Mouse (Mus musculus): ENCODE results near the gene Pold4. TPM values are rescaled to one million over a fixed set of nuclear protein-coding genes. Genes with fewer than 3 reads are reported as not detected.

Gene Pold4
- polyA plus RNA-seq, 1 experiment from 2014 or later: 87.8 TPM

DNA sequence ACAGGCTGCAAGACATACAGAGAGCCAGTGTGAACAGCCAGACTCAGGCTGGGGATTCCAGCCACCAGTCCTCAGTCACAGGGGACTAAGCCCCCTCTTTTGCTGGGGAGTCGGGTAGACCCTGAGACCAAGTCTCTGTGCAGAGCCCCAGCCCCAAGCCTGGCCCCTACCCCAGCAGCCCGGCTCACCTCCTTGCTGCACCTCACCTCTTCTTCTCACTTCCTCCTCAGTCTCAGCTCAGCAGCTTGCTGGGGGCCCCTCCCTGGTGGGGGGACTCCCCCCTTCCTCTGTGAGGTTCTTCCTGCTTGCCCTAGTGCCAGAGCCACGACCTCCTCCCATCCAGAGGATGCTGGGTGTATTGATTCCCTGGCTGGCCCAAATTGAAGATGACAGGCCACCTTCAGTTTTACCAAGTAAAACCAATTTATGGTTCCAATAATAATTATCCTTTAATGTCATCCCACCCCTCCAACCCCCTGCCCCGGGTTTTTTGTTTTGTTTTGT is 40.8 kb upstream of the Pold4 start, which contains the start of gene Tbc1d10c:
Gene Tbc1d10c, minus strand, starts transcription at position 454 of the 504 bp plus-strand sequence.
- 41% methylated on average over 4 of the region's 4 CpGs for WGBS
- no peak for ATAC-seq
- TF ChIP-seq CTCF (IDR thresholded peaks at IDR 0.05; ENCODE audit: low read depth): no peak

DNA sequence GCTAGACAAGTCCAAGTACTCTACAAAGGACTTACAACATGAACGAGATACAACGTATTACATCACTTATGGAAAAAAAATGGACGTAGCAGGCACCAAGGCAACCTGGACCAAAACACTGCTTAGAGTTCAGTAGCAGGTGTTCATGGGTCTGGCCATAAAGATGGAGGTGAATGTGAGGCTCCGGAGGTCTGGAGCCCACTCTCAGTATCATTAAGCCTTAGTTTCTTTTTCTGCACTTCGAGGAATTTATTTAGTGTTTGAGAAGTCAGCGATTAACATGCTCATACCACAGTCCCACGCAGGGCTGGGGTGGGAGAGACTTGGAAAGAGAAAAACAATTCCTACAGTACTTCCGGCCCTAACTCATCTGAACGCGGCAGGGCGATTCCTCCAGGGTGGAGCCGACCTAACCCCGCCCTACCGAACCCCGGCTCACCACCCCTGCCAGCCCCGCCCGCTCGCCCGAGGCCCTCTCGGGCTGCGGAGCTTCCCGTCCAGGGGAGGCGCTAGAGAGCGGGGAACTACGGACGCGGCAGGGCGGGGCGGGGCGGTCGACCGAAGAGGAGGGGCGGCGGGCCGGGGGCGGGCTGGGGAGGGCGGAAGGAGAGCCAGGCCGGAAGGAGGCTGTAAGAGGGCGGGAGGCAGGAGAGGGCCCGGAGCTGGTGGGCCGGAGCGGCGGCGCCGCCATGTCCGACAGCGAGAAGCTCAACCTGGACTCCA is 40.0 kb upstream of the Pold4 start, which contains the start of gene Ppp1ca:
Gene Ppp1ca, plus strand, starts transcription at position 538 of the 723 bp plus-strand sequence.
- Histone ChIP-seq H3K36me3 (ENCODE audit: control insufficient read depth, insufficient read depth) (peaks cover 28% of the 10 kb centered on the region), H3K9ac (ENCODE audit: low read depth, low read length) (peak within 1 kb of the TSS; percentile 92), H3K4me1 (replicated peaks; ENCODE audit: control insufficient read depth, insufficient read depth, low read length) (peaks cover 9% of the 10 kb centered on the region), H3K27me3 (replicated peaks; ENCODE audit: control insufficient read depth, insufficient read depth, low read length) (no peaks in the 10 kb centered on the region), H3K4me3 (ENCODE audit: low read depth, low read length) (peak within 1 kb of the TSS; percentile 93), H3K27ac (ENCODE audit: low read depth, low read length) (peak within 1 kb of the TSS; percentile 94), H3K4me2 (replicated peaks; ENCODE audit: low read depth) (peak within 1 kb of the TSS; percentile 75), H3K9me3 (ENCODE audit: control insufficient read depth) (no peaks in the 10 kb centered on the region)
- peak; percentile 93 for ATAC-seq
- TF ChIP-seq CTCF (IDR thresholded peaks at IDR 0.05; ENCODE audit: low read depth): peak; percentile 85
- WGBS: under 1% methylated on average over 46 of the region's 47 CpGs

More for the DNA sequence above, 40.8 kb upstream of the Pold4 start, which contains the start of gene Tbc1d10c:
- no peaks in the 10 kb centered on the region for H3K27me3 ChIP-seq (replicated peaks; ENCODE audit: control insufficient read depth, insufficient read depth, low read length)
- H3K4me3 ChIP-seq (ENCODE audit: low read depth, low read length): peak within 1 kb of the TSS; percentile 93
- H3K9me3 ChIP-seq (ENCODE audit: control insufficient read depth): no peaks in the 10 kb centered on the region
- peaks cover 22% of the 10 kb centered on the region for H3K36me3 ChIP-seq (ENCODE audit: control insufficient read depth, insufficient read depth)
- peak within 1 kb of the TSS; percentile 92 for H3K9ac ChIP-seq (ENCODE audit: low read depth, low read length)
- H3K4me2 ChIP-seq (replicated peaks; ENCODE audit: low read depth): peak within 1 kb of the TSS; percentile 75
- H3K27ac ChIP-seq (ENCODE audit: low read depth, low read length): peak within 1 kb of the TSS; percentile 94
- peaks cover 9% of the 10 kb centered on the region for H3K4me1 ChIP-seq (replicated peaks; ENCODE audit: control insufficient read depth, insufficient read depth, low read length)

DNA sequence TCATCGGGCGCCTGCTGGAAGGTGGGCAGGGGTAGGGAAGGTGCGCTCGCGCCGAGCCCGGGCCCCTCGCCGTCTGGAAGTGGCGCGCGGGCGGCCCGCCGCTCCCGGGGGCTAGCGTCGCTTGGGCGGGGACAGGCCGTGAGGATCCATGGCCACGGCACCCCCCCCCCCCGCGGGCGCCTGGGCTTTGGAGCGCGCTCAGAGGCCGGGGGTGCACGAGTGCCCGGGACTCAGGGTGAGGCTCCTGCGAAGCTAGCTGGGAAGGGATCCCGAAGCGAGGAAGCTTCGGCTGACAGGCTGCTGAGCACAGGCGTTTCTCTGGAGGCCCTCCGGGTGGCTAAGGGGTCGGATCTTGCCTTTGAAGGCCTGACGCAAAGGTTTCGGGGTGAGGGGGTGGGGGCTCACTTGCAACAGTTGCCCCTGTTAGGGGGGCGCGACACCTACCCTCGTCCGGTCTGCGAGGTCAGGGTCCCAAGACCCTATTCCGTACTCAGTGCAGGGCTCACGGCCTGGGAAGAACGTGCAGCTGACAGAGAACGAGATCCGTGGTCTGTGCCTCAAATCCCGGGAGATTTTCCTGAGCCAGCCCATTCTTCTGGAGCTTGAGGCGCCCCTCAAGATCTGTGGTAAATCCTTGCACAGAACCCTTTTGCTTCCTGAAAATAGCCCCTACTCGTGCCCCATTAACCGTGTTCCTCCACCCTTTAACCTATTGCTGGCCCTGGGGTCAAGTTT is 39.3 kb upstream of the Pold4 start:
- H3K4me1 ChIP-seq (replicated peaks; ENCODE audit: control insufficient read depth, insufficient read depth, low read length): peaks cover 9% of the 10 kb centered on the region
- H3K4me3 ChIP-seq (ENCODE audit: low read depth, low read length): peak overlapping the region; percentile 93
- no peak for TF ChIP-seq CTCF (IDR thresholded peaks at IDR 0.05; ENCODE audit: low read depth)
- peak overlapping the region; percentile 92 for H3K9ac ChIP-seq (ENCODE audit: low read depth, low read length)
- ATAC-seq: peak; percentile 37
- peaks cover 35% of the 10 kb centered on the region for H3K36me3 ChIP-seq (ENCODE audit: control insufficient read depth, insufficient read depth)
- peak overlapping the region; percentile 75 for H3K4me2 ChIP-seq (replicated peaks; ENCODE audit: low read depth)
- H3K9me3 ChIP-seq (ENCODE audit: control insufficient read depth): no peaks in the 10 kb centered on the region
- WGBS: under 1% methylated on average over 44 of the region's 52 CpGs
- H3K27me3 ChIP-seq (replicated peaks; ENCODE audit: control insufficient read depth, insufficient read depth, low read length): no peaks in the 10 kb centered on the region
- peak overlapping the region; percentile 94 for H3K27ac ChIP-seq (ENCODE audit: low read depth, low read length)

DNA sequence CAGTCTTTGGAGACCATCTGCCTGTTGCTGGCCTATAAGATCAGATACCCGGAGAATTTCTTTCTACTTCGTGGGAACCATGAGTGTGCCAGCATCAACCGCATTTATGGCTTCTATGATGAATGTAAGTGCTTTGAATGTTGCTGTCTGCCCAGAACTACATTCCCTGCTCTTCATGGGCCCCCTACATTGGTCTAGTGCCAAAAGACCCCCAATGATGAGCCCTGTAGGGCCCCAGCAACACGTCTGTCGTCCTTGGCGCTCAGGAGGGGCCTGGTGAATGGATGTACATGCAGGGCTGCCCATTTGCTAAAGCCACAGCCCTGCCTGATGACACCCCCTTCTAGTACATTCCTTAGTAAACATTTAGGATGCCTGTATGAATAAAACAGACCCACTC is 38.6 kb upstream of the Pold4 start:
- Histone ChIP-seq H3K4me3 (ENCODE audit: low read depth, low read length) (peak overlapping the region; percentile 93), H3K9ac (ENCODE audit: low read depth, low read length) (peak overlapping the region; percentile 92), H3K4me1 (replicated peaks; ENCODE audit: control insufficient read depth, insufficient read depth, low read length) (peaks cover 9% of the 10 kb centered on the region), H3K27me3 (replicated peaks; ENCODE audit: control insufficient read depth, insufficient read depth, low read length) (no peaks in the 10 kb centered on the region), H3K9me3 (ENCODE audit: control insufficient read depth) (no peaks in the 10 kb centered on the region), H3K36me3 (ENCODE audit: control insufficient read depth, insufficient read depth) (peaks cover 38% of the 10 kb centered on the region), H3K4me2 (replicated peaks; ENCODE audit: low read depth) (peak overlapping the region; percentile 75), H3K27ac (ENCODE audit: low read depth, low read length) (peak overlapping the region; percentile 94; the same call in 1 of the 2 replicates)
- TF ChIP-seq CTCF (IDR thresholded peaks at IDR 0.05; ENCODE audit: low read depth): no peak
- WGBS: 37% methylated on average over 6 of the region's 6 CpGs
- ATAC-seq: no peak

DNA sequence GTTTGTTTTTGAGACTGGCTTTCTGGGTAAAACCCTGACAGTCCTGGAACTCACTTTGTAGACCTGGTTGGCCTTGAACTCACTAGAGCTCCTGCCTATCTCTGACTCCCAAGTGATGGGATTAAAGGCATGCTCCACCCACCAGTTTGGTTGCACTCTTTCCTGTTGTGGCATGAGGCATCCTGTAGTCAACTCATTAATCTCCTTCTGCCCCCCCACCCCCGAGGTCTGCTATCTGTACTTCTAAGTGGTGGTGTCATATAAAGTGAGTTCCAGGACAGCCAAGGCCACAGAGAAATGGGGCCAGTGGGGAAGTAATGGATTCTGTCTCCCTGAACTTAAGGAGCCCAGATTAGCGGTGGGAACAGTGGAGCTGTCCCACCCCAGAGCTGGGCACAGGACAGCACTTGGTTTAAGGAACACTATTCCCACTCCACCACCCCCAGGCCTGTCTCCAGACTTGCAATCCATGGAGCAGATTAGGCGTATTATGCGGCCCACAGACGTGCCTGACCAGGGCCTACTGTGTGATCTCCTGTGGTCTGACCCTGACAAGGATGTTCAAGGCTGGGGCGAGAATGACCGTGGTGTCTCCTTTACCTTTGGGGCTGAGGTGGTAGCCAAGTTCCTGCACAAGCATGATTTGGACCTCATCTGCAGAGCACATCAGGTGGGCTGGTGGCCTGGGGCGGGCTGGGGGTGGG is 37.5 kb upstream of the Pold4 start:
- 73% methylated on average over 8 of the region's 8 CpGs for WGBS
- Histone ChIP-seq H3K4me2 (replicated peaks; ENCODE audit: low read depth) (no peak overlapping the region), H3K4me1 (replicated peaks; ENCODE audit: control insufficient read depth, insufficient read depth, low read length) (peaks cover 9% of the 10 kb centered on the region), H3K36me3 (ENCODE audit: control insufficient read depth, insufficient read depth) (peaks cover 39% of the 10 kb centered on the region), H3K9ac (ENCODE audit: low read depth, low read length) (no peak overlapping the region), H3K4me3 (ENCODE audit: low read depth, low read length) (no peak overlapping the region), H3K27me3 (replicated peaks; ENCODE audit: control insufficient read depth, insufficient read depth, low read length) (no peaks in the 10 kb centered on the region), H3K27ac (ENCODE audit: low read depth, low read length) (no peak overlapping the region), H3K9me3 (ENCODE audit: control insufficient read depth) (no peaks in the 10 kb centered on the region)
- no peak for ATAC-seq
- no peak for TF ChIP-seq CTCF (IDR thresholded peaks at IDR 0.05; ENCODE audit: low read depth)

Data from intestine, postnatal 0 days (tissue).